Mouse (Mus musculus): Measurements from ENCODE around the gene Emc8.

Gene Emc8

DNA sequence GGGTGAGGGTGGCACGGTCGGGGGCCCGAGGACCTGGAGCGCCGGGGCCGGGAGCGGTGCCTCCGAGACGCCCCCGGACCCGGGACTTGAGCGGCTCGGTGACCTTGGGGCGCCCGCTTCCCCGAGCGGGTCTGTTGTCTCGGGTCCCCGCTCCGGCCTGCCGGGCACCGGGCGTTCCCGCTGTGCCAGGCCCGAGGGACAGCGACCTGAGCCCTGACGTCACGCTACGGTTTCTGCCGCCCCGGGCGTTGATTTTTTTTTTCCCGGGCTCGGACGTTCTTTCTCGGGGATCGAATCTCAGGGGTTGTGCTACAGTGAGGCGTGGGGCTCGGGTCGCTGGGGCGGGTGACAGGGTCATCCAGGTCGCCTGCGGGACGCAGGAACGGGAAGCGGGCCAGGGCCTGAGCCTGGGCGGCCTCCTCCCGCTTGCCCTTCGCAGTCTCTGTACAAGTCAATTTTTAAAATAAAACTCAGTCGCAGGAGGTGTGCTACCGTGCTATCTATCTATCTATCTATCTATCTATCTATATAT is at the start of gene Emc8:
Gene Emc8, minus strand, starts transcription at position 200 of the 532 bp plus-strand sequence.
- DNase-seq (ENCODE audit: low read depth, low spot score): no peak

DNA sequence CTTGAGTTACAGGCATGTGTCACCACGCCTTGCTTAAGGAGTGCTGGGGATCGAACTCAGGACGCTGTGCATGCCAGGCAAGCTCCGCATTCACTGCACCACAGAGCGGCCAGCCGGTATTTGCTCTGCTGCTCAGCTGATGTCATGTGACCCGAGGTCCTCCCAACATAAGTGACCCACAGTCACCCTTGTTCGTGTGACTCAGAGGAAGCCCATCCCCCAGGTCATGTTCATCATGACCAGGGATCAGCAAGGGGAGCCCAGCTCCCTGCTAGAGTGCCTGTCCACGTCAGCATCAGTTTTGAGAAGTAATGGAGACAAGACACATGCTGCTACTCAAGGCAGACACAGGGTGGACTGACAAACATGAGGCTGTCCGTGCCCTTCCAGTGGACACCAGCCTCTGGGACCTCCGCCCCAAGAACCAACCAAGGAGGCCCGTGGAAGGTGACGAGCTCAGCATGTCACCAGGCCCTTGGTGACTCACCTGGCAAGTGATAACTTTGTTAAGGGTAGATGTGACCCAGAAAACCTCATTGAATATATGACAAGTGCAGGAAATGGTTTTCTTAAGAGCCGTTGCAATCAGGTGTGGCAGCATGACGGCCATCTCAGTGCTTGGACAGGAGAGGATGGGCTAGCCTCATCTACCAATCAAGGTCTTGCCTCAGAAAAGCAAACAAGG is 47.8 kb upstream of the Emc8 start:
- DNase-seq (ENCODE audit: low read depth, low spot score): no peak

DNA sequence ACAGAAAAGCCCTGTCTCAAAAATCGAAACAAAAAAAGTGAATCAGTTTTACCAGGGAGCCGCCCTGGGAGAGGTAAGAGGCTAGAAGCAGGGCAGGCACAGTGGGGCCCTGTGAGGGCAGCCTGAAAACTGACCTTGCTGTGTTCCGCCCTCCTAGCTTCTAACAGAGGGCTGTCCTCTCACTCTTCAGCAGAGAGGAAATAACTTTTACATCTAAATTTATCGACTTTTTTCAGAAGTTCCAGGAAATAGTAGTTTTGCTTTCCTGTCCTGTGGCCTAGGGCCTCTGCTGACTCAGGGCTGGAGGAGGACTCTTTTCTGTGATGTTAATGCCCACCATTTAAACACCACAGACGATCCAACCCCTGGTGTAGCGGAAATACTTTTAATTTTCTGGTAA is 46.8 kb upstream of the Emc8 start:
- DNase-seq (ENCODE audit: low read depth, low spot score): no peak

DNA sequence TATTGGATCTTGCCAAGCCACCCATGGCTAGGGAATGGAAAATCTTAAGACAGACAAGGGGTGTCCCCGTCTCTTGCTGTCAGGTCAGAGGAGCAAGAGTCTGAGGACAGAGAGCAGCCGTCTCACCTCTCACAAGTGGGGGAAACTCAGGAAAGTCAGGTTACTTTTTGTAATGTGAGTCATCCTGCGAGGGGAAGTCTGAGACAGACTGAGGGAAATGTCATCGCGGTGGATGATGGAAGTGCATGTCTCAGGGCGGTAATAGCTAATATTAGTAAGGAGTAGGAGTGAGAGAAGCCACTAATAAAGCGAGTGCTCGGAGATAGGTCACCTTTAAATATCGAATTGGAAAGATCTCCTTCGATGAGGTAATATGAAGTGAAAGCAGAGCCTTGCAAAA is 40.8 kb upstream of the Emc8 start:
- DNase-seq (ENCODE audit: low read depth, low spot score): no peak

DNA sequence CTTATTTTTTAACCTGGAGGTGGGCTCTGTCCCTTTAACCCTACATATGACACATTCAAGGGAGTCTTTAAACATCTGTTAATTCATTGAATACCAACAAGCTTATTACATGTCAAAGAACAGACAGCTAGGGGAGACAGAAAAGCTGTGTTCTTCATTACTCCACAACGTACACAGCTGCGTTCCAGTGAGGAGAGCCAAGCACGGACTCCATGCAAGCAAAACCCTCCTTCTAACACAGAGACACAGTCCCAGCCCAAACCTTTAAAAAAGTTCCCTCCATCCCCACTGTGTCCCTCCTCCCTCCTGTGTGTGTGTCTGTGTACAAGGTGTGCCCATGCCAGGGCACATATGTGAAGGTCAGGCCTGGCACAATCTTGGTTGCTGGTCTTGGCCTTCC is 37.8 kb upstream of the Emc8 start:
- no peak for DNase-seq (ENCODE audit: low read depth, low spot score)

DNA sequence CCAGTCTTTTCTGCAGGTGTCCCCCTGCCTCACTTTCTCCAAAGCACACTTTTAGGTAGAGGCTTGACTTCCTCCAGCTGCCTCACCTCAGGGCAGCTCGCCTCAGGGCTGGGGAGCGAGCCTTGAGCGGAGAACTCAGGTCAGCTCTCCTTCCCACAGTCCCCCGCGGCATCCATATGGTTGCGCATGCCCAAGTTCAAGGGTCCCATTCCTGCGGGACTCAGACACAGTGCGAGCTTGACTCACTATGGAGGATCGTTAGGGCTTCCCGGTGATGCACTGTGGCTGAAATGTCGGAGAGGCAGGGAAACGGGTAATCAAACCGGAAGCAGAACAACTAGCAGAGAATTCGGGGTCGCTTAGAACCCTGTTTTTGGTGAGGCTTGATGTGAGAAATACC is 36.8 kb upstream of the Emc8 start:
- peak; percentile 71 for DNase-seq (ENCODE audit: low read depth, low spot score)

DNA sequence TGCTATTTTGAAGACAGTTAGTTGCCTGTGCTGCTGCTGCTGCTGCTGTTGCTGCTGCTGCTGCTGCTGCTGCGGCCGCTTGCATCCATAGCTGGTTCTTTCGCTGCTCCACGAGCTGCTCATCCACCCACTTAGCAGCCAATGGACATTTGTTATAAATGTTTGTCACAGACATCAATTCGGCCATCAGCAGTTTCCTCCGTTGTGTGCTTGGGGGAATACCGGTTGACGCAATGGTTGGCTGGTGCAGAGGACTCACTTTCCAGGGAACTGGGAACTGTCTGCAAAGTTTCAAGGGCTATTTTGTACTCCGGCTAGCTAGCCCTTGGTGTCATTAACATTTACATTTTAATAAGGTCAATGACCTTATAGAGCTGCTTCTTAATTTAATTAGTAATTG is 35.8 kb upstream of the Emc8 start:
- no peak for DNase-seq (ENCODE audit: low read depth, low spot score)

DNA sequence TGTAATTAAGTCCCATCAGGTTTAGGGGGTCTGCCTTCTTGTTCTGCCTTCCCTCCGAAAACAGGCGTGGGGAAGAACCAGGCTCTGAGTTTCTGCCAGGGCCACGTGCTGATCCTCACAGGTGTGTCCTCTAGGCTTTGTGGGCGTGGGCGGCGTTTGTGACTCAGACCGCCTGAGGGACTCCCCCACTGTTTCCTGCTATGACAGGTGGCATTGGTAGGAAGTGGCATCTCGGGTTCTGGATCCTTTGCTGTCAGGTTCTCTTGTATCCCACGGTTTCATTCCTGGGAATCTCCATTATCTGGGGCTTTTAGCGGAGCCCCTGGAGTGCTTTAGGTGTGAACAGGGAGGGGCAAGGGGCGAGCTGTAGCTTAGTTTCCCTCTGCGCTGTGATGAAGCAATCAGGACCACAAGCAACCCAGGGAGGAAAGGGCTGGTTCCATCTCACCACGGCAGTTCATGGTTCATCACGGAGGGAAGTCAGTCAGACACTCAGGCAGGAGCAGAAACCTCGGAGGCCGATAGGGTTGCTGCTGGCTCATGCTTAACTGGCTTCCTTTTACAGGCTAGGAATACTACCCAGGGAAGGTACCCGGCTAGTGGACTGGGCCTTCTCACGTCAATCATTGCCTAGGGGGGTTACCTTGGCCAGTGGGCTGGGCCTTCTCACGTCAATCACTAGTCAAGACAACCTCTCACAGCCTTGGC is 33.5 kb upstream of the Emc8 start:
- no peak for DNase-seq (ENCODE audit: low read depth, low spot score)

DNA sequence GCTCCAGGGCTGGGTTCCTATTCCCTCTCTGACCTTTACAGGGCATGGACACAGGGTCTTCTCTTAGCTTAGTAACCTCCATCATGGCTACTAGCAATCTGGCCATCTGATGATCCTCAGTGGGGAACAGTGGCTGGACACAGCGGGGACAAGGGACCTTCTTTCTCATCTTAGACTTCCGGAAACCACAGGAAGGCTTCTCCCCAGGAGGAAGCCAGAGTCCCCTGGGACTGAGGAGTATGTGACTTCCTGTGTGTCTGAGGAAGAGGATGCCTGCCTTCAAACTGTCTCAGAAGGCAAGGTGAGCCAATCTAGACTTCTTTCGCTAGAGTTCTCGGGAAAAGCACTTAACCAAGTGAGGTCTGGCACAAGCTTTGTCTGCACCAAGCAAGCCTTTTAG is 31.7 kb upstream of the Emc8 start:
- no peak for DNase-seq (ENCODE audit: low read depth, low spot score)

DNA sequence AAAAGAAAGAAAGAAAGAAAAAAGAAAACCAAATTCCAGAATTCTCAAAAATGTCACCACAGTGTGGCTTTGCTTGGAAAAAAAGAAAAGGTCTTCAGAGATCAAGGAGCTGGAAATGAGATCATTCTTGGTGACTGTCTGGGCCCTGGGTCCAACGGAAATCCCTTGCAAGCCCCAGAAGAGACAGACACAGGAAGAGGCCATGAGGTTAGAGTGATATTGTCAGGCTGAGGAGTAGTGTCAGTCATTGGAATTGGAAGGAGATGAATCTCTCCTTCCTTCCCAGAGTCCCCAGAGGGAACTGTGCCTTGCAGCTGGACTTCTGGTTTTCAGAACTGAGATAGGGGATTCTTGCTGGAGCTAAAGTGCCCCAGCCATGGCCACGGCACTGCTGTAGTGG is 31.2 kb upstream of the Emc8 start:
- no peak for DNase-seq (ENCODE audit: low read depth, low spot score)

DNA sequence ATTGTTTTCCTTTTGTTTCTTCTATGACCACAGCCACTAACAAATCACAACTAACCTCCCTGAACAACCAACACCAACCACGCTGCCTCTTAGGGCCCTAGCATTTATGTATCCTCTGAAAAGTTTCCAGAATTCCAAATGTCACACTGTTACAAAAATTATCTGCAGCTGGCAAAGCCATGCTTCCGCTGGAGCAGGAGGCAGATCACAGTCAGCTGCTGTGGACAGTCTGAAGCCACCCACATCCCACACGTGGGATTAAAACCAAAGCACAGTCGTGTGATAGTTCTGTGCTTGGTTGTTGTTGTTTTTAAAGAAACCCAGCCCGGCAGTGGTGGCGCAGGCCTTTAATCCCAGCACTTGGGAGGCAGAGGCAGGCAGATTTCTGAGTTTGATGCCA is 30.7 kb upstream of the Emc8 start:
- DNase-seq (ENCODE audit: low read depth, low spot score): no peak

DNA sequence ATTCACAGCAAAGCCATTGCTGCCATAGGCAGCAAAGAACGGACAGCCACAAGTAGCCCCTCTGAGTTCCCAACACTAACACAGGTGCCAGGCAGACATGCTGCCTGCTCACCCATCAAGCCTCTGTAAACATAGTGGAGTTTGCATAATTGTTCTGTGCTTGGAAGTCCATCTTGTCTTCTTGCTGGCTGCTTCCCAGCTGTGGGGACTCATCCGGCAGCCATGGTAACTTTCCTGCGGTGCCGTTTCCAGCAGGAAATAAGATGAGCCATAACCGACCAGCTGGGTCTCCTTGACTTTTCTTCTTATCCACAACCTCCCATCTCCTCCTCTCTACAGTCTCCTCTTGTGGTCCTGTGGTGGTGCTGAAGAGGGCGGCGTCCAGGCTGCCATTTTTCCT is 30.1 kb upstream of the Emc8 start:
- DNase-seq (ENCODE audit: low read depth, low spot score): no peak

DNA sequence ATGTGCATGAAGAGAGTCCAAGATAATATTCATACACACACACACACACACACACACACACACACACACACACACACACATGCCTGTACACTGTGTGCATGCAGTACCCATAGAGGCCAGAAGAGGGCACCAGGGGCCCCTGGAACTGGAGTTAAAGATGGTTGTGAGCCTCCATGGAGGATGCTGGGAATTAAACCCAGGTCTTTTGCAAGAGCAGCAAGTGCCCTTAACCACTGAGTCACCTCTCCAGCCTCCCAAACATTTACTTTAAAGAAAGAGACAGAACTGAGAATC is 29.6 kb upstream of the Emc8 start:
- DNase-seq (ENCODE audit: low read depth, low spot score): peak; percentile 74

DNA sequence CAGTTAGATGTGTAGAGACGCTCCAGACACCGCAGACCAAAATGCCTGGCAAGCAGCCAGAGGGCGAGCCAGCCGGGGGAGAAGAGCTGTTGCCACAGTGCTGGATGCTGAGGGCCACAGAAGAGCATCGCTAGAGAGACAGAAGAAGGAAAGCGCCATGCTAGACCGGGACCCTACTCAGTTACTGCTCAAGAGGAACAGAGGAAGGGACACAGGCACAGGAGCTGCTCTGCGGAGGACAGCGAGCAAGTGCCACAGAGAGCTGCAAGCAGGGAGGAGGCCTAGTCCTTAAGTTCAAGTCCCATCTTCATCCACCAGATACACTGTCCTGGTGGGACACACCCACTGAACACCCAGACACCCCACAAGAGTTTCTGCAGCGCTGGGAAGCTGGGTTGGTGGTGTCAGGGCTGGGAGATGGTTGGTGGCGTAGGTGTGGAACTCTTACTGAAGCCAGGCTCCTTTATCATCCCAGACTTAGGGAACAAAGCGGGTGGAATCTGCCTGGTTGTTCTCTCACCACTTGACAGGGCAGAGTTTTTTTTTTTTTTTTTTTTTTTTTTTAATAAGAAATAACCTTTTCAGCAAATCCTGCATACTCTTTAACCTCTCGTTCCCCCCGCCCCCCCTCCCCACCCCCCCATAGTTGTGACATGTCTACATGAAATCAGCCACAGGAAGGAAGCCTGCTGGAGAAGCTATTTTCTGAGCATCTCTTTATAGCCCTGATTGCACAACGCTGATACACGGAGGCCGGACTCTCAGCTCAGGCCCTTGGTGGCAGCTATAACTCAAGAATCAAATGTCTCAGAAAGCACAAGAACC is 29.0 kb upstream of the Emc8 start:
- DNase-seq (ENCODE audit: low read depth, low spot score): no peak

DNA sequence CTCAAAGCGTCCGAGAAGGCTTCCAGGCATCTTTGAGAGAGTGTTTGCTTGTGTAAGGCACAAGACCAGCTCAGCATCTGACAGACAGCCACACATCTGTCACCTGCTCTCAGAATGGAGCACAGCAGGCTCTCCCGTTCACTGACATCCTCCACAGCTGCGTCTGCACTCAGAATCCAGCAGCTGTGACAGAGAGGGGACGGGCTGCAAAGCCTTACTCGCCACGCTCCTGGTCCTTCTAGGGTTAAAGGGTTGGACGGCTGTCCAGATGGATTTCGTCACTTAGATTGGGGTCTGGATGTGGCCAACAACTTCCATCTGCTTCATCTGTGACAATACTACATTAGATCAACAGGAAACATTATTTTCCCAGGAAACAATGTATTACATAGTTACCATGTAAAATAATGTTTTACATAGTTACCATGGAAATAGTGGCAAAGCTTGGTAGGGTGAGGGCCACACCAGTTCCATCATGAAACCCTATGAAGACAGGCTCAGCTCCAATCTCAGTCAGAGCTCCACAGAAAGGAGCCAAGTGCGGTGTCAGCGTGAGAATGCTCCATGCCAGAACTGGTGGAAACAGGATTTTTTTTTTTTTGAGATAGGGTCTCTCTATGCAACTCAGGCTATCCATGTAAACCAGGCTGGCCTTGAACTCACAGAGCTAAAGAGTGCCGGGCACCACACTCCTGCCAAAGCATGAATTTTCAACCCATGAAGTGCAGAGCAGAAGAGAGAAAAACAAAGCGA is 28.2 kb upstream of the Emc8 start:
- no peak for DNase-seq (ENCODE audit: low read depth, low spot score)

DNA sequence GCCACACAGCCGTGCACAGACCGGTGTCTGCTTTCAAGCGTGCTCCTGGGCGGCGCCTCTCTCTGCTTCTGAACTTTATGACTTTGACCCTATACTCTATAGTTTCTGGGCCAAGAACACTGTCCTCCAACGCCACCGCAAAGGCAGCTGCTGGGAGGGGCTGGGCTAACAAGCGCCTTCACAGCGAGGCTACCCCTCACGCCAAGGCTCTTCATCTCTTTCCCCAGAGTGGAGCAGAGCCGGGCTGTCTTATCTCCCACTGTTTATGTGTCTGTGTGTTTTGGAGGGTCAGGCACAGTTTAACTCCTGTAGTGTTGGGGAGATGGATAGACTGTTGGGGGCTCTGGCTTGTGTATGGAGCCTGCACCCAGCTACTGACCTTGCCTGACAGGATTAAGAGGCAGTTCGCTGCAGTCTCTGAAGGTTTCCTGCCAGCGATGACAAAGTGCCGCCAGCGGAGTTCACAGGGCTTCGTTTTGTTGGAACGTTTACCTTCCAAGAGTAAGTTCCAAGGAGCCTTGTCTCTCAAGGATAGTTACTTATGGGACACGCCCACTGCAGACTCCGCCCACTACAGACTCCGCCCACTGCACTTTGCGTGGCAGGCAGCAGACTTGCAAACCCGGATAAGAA is 25.6 kb upstream of the Emc8 start:
- DNase-seq (ENCODE audit: low read depth, low spot score): peak; percentile 88

DNA sequence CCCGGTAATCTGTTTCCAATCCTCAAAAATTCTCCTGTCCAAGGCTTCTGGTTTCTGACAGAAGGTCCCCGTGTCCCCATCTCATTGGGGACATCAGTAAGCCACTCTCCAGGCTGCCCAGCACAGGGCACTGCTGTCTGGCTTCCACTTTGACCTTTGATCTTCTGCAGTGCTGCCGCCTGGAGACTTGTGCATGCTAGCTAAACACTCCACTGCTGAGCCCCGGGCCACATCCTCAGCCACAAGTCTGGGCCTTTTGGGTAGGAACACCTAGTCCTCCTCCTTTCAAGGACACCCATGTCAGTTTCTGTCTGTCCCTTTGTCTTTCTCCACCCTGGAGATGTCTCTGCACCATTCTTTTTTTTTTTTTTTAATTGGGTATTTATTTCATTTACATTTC is 24.6 kb upstream of the Emc8 start:
- no peak for DNase-seq (ENCODE audit: low read depth, low spot score)

DNA sequence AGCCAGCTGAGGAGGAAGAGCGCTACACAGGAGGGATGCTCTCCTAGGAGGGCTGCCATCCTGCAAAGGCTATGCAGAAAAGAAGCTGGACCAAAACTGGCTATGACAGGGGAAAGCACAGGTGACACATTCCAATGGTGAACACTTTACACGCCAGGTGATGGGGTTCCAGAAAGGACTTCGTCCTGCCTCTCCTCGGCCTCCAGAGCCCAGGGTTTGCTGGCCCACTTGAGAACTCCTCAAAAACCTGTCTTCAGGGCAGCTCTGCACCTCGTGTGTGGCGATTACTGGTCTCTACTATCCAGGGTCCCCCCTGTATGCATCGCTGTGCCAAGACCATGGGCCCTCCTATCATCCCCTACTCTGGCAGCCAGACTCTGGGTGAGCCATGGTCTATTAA is 20.1 kb upstream of the Emc8 start:
- DNase-seq (ENCODE audit: low read depth, low spot score): no peak

DNA sequence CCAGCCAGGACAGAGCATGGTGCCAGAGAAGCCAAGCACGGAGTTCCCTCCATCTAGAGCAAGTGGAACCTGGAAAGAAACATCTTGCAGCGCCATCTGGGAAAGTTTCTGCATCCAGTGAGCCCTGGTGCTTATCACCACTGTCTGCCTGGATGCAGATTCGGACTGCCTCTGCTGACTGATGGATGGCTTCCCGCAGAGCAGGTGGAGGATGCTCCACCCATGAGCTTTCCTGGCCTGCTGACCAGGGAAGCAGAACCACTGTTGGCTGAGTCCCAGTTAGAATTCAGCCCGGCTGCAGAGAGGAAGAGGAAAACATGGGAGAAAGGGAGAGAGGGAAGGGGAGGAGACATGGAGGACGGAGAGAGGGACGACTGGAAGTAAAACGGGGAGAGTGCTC is 19.4 kb upstream of the Emc8 start:
- DNase-seq (ENCODE audit: low read depth, low spot score): no peak

DNA sequence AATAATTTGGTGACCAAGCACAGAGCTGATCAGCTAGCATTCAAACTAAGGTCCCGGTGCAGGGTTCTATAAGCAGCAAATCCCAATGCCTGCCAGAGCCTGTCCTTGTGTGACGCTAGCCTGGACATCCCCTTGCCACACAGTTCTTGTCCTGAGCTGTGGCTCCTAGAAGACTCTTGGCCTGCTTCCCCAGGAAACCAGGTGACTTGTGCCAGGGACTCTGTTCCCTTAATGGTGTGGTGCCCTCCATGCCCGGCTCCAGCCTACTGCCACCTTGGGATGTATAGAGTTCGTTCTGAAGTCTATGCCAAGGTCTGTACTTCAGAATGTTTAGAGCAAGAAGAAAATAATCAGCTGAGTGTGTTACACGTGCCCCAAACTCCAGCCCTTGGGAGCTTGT is 18.2 kb upstream of the Emc8 start:
- DNase-seq (ENCODE audit: low read depth, low spot score): no peak

DNA sequence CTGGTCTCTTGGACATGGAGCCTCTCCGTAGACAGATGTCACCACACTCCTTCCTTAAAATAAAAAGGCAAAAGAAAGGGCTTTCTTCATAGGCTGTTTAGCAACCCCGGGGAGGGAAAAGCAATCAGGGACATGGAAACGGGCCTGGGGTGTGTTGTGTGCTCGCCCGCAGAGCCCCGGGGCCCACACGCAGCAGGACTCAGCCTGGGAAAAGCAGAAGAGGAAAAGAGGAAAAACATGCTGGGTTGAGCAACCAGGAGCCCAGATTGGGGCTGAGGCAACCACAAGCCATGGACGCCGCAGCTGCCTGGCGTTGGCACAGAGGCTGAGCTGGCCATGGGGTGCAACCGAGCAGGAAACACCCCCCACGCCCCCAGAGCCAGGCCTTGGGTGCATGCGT is 17.7 kb upstream of the Emc8 start:
- DNase-seq (ENCODE audit: low read depth, low spot score): no peak

DNA sequence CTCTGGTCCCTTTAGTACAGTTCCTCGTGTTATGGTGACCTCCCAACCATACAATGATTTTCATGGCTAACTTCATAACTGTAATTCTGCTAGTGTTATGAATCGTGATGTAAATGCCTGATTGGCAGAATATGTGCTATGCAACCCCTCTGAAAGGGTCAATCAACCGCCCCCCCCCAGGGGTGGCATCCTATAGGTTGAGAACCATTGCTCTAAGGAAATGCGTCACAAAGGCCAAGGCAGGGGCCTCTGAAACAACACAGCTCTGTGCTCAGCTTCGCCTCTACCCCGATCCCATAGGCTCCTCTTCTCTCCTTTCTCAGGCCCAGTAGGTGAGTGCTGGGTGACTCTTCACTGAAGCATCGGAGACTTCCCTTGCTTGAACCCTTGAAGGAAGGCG is 17.2 kb upstream of the Emc8 start:
- no peak for DNase-seq (ENCODE audit: low read depth, low spot score)
